7 mouse cellular contexts compared by ENCODE assay signal in genomic region chr16:92698612-92698998, GRCm38 (mm10).
DNase-seq lines count a peak whose midpoint lies in the region; ATAC-seq and TF ChIP-seq lines count a peak whose summit lies in the region.

No protein-coding gene starts in this region.

- H3K9me3 ChIP-seq in intestine, embryonic 16.5 days (ENCODE audit: control insufficient read depth, low read length), result no peaks in the 10 kb centered on the region
- no peaks in the 10 kb centered on the region for H3K9me3 ChIP-seq in limb, embryonic 11.5 days (ENCODE audit: control insufficient read depth, low read length)
- no peaks in the 10 kb centered on the region for H3K9me3 ChIP-seq in midbrain, embryonic 13.5 days

- peak overlapping the region; percentile 65 for H3K27ac ChIP-seq in intestine, embryonic 16.5 days (ENCODE audit: low read length)
- no peak overlapping the region for H3K27ac ChIP-seq in limb, embryonic 11.5 days (replicated peaks; ENCODE audit: low read depth, low read length)
- no peak overlapping the region for H3K27ac ChIP-seq in midbrain, embryonic 13.5 days
- H3K27ac ChIP-seq in small intestine, adult 2 months (ENCODE audit: insufficient read depth, low read depth, low read length), result peak overlapping the region; percentile 48

- peaks cover 29% of the 10 kb centered on the region for H3K4me1 ChIP-seq in intestine, embryonic 16.5 days (ENCODE audit: control insufficient read depth, insufficient read depth, low read length)
- peaks cover 13% of the 10 kb centered on the region for H3K4me1 ChIP-seq in limb, embryonic 11.5 days (ENCODE audit: control insufficient read depth, insufficient read depth, low read length)
- H3K4me1 ChIP-seq in midbrain, embryonic 13.5 days (replicated peaks), result peaks cover 36% of the 10 kb centered on the region
- peaks cover 15% of the 10 kb centered on the region for H3K4me1 ChIP-seq in small intestine, adult 2 months (ENCODE audit: control insufficient read depth, insufficient read depth, insufficient read length, low read length)

- ATAC-seq in intestine, embryonic 16.5 days, result peak; percentile 77
- peak; percentile 83 for ATAC-seq in limb, embryonic 11.5 days (ENCODE audit: insufficient number of reproducible peaks, low FRiP score, low TSS enrichment, low read depth)
- ATAC-seq in midbrain, embryonic 13.5 days, result peak; percentile 81

- no peak for TF ChIP-seq POLR2A in small intestine, adult 2 months (IDR thresholded peaks at IDR 0.05; ENCODE audit: low read depth, low read length)

- peak; percentile 74 for DNase-seq in adrenal gland, adult 8-10 months
- peak; percentile 85 for DNase-seq in embryo, embryonic 11.5 days (ENCODE audit: low read depth, low spot score)
- DNase-seq in gastrocnemius, postnatal 36 days, result peak; percentile 87 to 88
- DNase-seq in limb, embryonic 11.5 days (ENCODE audit: low spot score), result peak; percentile 95

- peak overlapping the region; percentile 72 for H3K9ac ChIP-seq in intestine, embryonic 16.5 days (ENCODE audit: low read depth, low read length)
- H3K9ac ChIP-seq in limb, embryonic 11.5 days (ENCODE audit: low read length), result peak overlapping the region; percentile 63
- 0 out of 2 replicates have a peak overlapping the region, but pooled peaks have one; percentile 52 for H3K9ac ChIP-seq in midbrain, embryonic 13.5 days (replicated peaks)

- H3K27me3 ChIP-seq in intestine, embryonic 16.5 days (replicated peaks; ENCODE audit: control insufficient read depth, insufficient read depth, low read length), result peaks cover 22% of the 10 kb centered on the region
- peaks cover 31% of the 10 kb centered on the region for H3K27me3 ChIP-seq in limb, embryonic 11.5 days (ENCODE audit: control insufficient read depth, insufficient read depth, low read length)
- H3K27me3 ChIP-seq in midbrain, embryonic 13.5 days, result peaks cover 91% of the 10 kb centered on the region
- peaks cover 29% of the 10 kb centered on the region for H3K27me3 ChIP-seq in small intestine, adult 2 months (ENCODE audit: control insufficient read depth, insufficient read depth, low read length)

- TF ChIP-seq CTCF in small intestine, adult 2 months (IDR thresholded peaks at IDR 0.05; ENCODE audit: extremely low read depth, insufficient read length, insufficient replicate concordance, low read depth, low read length), result peak; percentile 80

- intact Hi-C loops in gastrocnemius, postnatal 36 days (cut with DNase I), result loop anchor here (2.0 to 5.0 kb wide), 6 partner anchors 91 to 754 kb away; no protein-coding TSS in a partner anchor

- peak overlapping the region; percentile 98 for H3K4me2 ChIP-seq in intestine, embryonic 16.5 days (ENCODE audit: low read depth, low read length)
- H3K4me2 ChIP-seq in limb, embryonic 11.5 days (ENCODE audit: low read depth, severe bottlenecking), result peak overlapping the region; percentile 100
- H3K4me2 ChIP-seq in midbrain, embryonic 13.5 days (replicated peaks), result peak overlapping the region; percentile 93

- H3K4me3 ChIP-seq in intestine, embryonic 16.5 days (ENCODE audit: low read length), result peak overlapping the region; percentile 62
- peak overlapping the region; percentile 56 for H3K4me3 ChIP-seq in limb, embryonic 11.5 days (ENCODE audit: low read depth, low read length)
- peak overlapping the region; percentile 49 for H3K4me3 ChIP-seq in midbrain, embryonic 13.5 days (replicated peaks)
- peak overlapping the region; percentile 72 for H3K4me3 ChIP-seq in small intestine, adult 2 months (ENCODE audit: low read depth, low read length)

- H3K36me3 ChIP-seq in intestine, embryonic 16.5 days (ENCODE audit: control insufficient read depth, insufficient read depth, low read length), result no peaks in the 10 kb centered on the region
- no peaks in the 10 kb centered on the region for H3K36me3 ChIP-seq in limb, embryonic 11.5 days (ENCODE audit: control insufficient read depth, insufficient read depth, low read length)
- no peaks in the 10 kb centered on the region for H3K36me3 ChIP-seq in midbrain, embryonic 13.5 days
- H3K36me3 ChIP-seq in small intestine, adult 2 months (ENCODE audit: control insufficient read depth, insufficient read depth, low read length), result no peaks in the 10 kb centered on the region

- 0% methylated on average over 26 of the region's 26 CpGs for WGBS in intestine, embryonic 16.5 days
- under 1% methylated on average over 26 of the region's 26 CpGs for WGBS in limb, embryonic 11.5 days
- under 1% methylated on average over 26 of the region's 26 CpGs for WGBS in midbrain, embryonic 13.5 days
- under 1% methylated on average over 26 of the region's 26 CpGs for WGBS in small intestine, adult 2 months

Comparison
In these comparisons a context has a peak if more than half of its experiments do, and no peak if none do; other contexts are left out.
1. H3K27ac ChIP-seq: peak in intestine, embryonic 16.5 days (single experiment) and small intestine, adult 2 months (single experiment); none in limb, embryonic 11.5 days (single experiment) and midbrain, embryonic 13.5 days (single experiment).
2. Peak in every context shown above with its lines, with median percentiles within 50 percentile points of each other: DNase-seq, ATAC-seq, H3K4me2 ChIP-seq, H3K4me3 ChIP-seq and H3K9ac ChIP-seq.